Mouse (Mus musculus): ENCODE data around the gene Prmt8.

DNA sequence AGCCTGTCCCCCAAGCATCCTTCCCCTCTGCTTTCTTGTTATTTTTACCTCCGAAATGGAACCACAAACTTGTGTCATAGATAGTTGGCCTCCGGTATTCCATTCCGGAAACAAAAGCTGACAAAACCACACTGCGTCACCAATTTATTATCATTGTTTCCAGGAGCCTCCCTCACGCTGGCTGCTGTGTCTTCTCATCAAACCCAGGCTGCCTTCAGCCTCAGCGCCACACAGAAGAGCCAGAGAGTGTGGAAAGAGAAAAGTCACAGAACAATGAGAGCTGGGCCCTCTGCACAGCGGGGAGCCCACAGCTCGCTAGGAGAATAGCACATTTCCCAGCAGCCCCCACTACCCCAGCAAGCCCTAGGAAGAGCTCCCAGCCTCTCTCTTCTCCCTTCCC lies 46.1 kb downstream of the Prmt8 start:
- TF ChIP-seq CTCF (conservative IDR thresholded peaks at IDR 0.05; ENCODE audit: insufficient read depth, insufficient read length, low read depth, low read length): no peak
- no peak for TF ChIP-seq POLR2A (IDR thresholded peaks at IDR 0.05; ENCODE audit: low read depth, low read length)
